Mouse (Mus musculus) adrenal gland, adult 8-10 months (tissue): ENCODE results near the gene Pde4d. TPM values are rescaled to one million over a fixed set of nuclear protein-coding genes. Genes with fewer than 3 reads are reported as not detected.
"Not testable (repeated sequence)": the region's sequence is repeated elsewhere in the genome, so short reads cannot be mapped to it uniquely, and the experiment has no call there.

Experiments used
- DNase-seq: peaks from one replicate; pipeline ENCODE4 v3.0.0; 2022
- total RNA-seq, 4 experiments: library from RNA; stranded (reverse); gene quantifications; 2 replicates each; pipeline ENCODE4 v1.2.4; 2022

Pde4d gene
- total RNA-seq, 4 experiments from 2014 or later = 10.8 to 13.3 (median 12.0) TPM

DNA sequence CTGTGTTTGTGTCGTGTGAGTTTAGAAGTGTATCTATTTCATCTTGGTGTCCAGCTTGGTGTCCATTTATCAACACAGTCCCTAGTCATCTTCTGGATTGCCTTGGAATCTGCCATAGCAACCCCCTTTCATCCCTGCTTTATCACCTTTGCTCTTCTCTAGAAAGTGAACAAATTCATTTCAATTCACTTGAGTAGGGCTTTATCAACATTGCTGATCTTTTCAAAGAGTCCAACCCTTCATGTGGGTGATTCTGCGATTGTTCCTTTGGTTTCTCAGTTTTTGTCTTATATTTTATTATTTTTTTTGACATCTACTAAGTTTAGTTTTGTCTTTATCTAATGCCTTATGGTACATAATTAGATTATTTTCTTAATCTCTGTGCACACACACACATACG, 1385.2 kb downstream of the Pde4d start:
- DNase-seq = no peak

- no peak for DNase-seq
Observed at GRCm38 (mm10) chr13:109837453-109837852, 1387.7 kb downstream of the Pde4d start.

DNA sequence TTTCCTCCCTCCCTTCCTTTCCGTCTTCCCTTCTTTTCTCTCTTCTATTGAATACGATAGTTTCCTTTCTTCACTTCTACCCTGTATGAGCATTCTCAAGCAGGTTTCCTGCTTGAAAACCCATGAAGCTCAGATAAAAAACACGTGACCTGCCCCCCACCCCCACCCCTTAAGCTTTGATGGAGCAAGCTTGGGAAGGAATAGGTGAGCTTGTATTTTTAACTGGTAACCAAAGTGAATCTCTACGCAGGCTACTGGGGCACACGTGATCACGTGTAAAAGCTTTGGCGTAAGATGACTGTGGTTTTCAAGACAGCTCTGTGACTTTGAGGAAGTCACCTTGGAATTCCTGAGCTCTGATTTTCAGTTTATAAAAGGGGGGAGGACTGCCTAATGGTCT, 1388.2 kb downstream of the Pde4d start:
- no peak for DNase-seq

DNA sequence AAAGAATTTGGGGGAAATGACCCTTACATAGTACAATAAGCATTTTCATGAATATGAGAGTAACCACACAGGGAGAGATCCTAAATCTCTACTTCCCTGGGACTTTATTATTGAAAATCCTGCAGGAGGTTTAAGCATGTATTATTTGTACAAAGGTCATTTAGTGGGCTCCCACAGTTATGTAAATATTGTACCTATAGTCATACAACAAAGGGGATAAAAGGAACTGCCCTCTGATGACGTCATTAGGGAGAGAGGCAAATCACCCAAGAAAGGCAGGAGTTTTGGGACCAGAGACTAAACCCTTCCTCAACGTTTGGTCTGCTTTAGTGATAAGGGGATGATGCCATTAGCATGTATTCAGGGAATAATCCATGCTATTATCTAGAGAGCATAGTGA, 1390.5 kb downstream of the Pde4d start:
- no peak for DNase-seq

DNA sequence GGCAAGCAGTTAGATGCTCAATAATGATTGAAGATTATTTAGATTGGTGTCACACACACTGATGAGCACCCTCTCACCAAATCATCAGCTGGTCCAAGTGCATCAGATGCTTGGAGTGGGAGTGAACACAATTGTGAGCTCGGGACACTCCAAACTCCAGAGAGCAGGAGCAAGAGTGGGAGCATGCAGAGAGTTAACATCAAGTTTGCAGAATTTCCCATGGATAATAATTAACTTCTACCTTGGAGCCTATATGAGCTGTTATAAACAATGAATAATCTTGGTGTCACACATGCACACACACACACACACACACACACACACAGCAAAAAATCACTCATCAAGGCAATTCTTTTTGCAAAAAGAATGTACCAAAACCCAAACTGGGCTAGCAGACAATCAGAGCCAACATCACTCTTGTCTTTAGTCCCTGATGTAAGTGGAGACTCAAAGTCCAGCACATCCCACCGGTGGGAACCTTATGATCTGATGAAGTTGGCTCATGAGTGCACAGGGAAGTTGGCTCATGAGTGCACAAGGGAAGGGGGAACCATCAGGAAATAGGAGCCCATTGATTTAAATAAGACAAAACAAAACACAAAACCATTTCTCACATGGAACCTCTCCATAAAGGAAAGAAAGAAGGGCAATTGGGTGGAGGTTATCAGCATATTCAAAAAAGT, 1391.5 kb downstream of the Pde4d start:
- no peak for DNase-seq

DNA sequence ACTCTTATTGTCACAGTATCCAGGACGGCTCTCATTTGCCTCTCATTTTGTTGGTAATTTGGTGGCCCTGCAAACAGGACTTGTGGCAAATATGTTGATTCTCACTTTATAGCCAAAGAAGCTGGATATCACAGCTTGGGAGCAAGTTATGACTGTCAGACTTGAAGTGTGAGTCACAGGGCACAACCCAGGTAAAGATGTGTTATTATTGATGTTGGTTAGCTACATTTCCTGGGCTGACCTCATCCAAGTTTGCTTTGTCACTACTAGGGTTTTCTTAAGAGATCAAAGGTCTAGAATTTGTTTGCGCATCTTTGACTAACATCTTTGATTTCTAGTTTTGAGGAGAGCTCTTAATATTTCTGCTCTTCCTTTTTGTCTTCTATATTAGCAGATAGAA, 1393.2 kb downstream of the Pde4d start:
- DNase-seq = no peak

- no peak for DNase-seq
Observed at GRCm38 (mm10) chr13:109844828-109845227, 1395.1 kb downstream of the Pde4d start.

GRCm38 (mm10) chr13:109863826-109864225, 1414.1 kb downstream of the Pde4d start:
- DNase-seq = no peak

DNA sequence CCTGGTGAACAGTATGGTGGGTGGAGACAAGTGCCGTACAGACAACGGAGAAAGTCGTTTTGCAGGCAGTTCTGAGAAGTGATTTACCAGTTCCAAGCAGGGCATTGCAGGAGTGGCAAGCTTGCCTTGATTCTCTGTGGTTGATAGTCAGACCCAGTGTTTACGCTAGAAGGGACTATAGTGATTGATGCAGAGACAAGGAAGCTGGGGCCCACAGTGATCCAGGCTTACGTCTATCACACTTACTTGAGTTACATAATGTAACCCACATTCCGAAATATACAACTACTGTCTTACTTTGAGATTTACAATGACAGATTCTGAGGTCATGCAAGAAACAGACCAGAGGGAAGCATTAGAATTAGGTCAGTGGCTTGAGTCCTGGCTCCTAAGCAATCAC, 1414.6 kb downstream of the Pde4d start:
- DNase-seq = no peak

DNA sequence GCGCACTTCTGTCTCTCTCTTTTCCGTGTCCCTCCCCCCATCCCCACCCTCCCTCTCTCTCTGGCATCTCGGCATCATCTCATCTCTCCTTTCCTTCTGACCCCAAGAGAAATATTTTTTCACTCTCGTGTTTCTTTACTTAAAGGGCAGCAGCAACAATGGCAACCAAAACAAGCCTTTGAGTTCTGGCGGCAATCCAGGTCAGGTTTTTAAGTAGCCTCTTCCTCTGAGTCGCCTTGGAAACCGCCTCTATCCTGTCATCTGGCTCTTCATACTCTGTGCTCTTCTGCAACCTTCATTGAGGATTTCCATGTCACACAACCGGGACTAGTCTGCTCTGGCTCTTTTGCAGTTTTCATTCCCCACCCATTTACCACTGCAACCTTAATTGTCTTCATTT, 1430.6 kb downstream of the Pde4d start:
- DNase-seq = no peak

- DNase-seq = peak; percentile 72
Observed at GRCm38 (mm10) chr13:109881161-109881857, 1431.6 kb downstream of the Pde4d start.

DNA sequence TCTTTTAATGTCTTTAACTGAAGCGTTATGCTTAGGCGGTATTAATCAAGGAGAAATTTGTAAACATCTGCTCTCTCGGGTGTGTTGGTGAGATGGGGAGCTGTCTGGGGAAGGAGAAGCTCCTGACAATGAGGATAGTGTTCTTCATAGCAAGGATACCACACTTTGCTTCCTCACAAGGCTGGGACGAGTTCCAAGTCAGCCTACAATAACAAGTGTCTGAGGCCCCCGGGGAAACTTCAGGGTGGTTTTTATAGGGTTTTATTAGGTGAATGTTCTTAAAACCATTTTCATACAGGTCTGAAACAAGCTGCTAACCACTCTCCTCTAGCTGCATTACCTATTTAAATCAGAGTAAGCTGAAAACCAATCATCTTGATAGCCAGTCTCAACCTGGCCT, 1433.9 kb downstream of the Pde4d start:
- no peak for DNase-seq

DNA sequence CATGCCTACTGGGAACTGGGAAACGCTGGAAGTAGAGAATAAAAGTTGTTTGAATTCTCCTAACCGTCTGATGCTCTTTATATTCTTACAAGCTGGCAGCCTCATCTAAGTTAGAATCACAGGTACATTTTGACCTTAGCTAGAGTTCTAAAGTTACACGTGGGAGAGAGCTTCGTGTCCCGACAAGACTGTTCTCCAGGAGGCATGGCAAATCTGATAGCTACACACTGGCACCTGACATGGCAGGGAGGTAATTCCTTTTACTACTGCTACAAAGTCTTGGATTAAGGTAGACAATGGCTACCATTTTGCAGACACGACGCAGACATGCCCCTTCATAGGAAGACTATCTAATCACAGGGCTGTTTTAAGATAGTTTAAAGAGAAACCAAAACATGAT, 1435.1 kb downstream of the Pde4d start:
- no peak for DNase-seq

- no peak for DNase-seq
Observed at GRCm38 (mm10) chr13:109888293-109888692, 1438.5 kb downstream of the Pde4d start.

DNA sequence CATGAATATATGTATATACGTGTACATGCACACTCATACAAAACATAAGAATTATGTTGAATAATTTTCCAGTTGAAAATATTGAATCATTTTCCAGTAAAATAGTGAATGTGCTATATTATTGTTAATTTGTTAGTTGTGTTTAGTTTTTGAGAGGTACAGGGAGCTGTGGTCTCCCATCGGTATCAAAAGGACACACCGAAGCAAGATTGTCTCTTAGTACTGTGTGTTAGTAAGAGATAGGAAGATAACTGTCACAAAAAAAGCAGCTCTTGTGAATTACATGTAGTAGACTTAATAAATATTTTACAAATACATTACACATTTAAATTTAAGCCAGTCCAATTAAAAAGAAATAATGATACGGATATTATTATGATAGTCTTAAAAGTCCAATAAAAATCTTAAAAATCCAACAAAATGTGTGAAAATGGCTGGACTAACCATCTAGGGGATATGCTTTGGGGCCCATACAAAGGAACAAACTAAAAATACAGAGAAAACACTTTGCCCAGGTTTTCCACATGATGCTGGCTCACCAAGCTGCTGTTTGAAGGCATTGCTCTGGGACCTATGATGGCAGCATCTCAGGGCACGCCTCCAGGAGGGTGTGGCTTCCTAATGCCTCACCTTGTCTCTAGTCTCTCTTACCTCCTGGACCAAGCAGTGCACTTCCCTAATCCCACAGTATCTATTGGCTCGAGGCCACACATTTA, 1441.6 kb downstream of the Pde4d start:
- no peak for DNase-seq

DNA sequence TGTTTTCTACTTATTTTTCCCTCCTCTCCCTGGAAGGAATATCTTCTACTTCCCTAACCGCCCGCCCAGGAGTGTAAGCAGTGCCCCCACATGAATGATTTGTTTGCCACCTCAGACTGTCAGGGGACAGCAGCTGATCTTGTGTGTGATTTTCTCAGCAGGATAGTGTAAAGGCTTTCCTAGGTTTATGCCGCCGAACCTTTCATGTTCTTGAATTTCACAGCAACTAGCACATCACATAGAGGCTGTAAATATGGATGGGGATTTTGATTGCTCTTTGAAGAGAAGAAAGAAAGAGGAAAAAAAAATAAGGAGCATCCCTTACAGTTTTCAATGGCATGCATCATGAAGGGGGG, 1442.1 kb downstream of the Pde4d start:
- DNase-seq = no peak

DNA sequence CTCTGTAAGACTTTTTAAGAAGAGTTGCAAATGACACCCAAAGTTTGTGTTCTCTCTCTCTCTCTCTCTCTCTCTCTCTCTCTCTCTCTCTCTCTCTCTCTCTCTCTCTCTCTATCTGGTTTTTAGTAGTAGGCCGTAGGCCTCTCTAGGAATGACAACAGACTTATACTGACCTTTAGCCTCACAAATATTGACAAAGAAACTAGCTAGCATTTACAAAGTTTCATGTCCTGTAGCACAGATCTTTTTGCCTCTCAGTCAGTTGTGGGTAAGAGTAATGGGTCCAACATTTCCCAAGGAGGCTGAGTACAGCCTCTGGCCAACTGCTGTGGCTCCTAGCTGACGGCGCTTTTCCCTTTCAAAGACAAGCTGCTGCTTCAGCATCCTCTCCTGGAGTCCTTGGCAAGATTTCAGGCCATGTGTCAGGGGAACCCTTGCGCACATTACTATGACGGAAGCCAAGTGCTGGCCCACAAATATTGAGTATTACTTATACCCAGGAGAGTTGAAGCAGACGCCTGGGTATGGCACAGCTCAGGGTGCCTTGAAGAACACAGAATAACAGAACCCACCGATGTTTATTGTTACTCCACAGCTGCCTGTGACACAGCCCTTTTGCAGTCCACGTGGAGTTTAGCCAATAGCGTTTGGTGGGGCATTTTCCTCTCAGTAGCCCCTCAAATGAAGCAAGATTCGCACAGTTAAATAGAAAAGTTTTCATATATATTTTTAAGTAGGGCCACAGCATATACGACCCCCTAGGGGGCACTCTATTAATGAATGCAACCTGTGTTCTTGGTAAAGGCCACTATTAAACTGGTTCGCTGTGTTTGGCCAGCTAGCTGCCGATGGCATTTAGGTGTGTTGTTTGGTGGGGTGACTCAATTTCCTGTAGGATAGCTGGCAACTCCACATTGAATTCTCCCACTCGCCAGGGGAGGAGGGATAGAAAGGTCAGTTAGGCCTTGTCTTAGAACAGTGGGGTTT, 1450.0 kb downstream of the Pde4d start:
- DNase-seq = no peak

- no peak for DNase-seq
Observed at GRCm38 (mm10) chr13:109901811-109902210, 1452.1 kb downstream of the Pde4d start.

DNA sequence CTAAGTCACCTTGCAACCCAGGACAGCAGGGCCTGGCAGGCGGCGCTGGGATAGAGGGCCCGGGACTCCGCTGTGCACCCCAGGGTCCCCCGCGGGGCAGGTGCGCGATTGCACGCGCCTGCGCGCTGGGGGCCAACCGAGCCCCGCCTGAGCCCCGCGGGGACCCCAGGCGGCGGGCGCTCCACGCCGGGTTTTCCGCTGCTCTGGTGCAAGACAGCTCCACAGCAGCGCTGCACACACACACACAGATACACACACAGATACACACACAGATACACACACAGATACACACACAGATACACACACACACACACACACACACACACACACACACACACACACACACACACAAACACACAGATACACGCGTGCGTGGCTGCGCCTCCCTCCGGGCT, 1452.7 kb downstream of the Pde4d start:
- DNase-seq = not testable (repeated sequence)

GRCm38 (mm10) chr13:109902855-109903763, 1453.4 kb downstream of the Pde4d start:
- peak; percentile 30 for DNase-seq

GRCm38 (mm10) chr13:109903764-109904510, 1454.2 kb downstream of the Pde4d start:
- DNase-seq = no peak
